Mouse (Mus musculus) yolk sac, embryonic 10.5 days (tissue): ENCODE data around the gene Ebi3.
A peak's percentile ranks its signal among the peaks of the same experiment; 100 is the strongest.
"Not testable (repeated sequence)": the region's sequence is repeated elsewhere in the genome, so short reads cannot be mapped to it uniquely, and the experiment has no call there.

ENCODE experiments used
- DNase-seq: peaks from one replicate; pipeline ENCODE4 v3.0.0-alpha.2; 2017; ENCODE audit warnings: low spot score

Ebi3 gene

DNA sequence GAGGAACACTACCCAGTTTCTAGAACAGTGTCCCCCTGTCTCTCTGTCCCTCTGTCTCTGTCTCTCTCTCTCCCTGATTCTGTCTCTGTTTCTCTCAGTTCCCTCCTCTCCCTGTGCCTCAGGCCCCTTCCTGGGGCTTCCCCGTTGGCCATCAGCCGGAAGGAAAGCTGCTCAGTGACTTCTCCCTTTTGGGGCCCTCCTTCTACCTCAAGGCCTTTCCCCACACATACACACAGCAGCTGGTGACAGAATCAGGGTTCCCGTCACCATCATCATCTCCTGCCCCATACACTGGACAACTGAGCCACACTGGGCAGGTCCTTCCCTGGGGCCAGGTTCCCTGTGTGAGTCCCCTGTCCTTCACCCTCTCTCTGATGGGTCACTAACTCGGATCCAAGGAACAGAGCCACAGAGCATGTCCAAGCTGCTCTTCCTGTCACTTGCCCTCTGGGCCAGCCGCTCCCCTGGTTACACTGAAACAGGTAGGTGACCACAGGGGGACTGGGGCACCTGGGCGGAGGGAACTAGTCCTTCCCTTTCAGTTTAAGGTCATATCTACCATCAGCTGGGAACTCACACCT is at the start of gene Ebi3:
Gene Ebi3 (plus strand): TSS at position 194 of the 581 bp plus-strand sequence.
- no peak for DNase-seq

DNA sequence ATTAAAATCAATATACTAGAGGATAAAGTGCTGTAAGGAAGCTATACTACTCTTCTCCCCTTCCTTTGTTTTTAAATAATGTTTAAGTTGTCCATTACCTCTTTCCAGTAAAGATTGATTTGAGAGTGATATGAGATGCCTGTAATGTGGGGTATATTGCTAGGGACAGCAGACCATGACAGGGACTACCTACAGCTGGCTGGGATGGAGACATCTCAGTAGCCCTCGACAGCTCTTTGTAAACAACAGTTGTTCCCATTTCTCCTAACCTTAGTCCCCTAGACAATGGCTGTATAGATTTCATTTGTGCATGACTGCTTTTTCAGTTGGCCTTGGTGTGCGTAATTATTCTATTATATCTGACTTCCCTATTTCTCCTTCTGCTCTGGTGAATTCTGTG is 49.4 kb upstream of the Ebi3 start:
- no peak for DNase-seq

DNA sequence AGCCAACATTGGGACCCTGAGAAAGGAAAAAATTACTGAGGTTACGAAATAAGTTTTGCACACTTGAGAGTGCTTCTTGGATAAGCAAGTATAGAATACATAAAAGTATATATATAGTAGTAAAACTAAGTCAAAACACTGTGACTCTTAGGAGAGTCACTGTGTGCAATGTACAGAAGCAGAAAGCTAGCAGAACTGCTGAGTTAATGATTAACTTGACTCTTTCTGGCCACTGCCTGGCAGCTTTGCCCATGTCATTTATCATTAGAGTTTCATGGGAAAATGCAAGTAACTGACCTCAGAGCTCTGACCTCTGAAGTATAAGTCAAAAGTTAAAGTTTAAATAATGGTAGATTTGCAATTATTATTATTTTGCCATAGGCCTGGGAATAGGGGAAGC is 48.8 kb upstream of the Ebi3 start:
- DNase-seq = no peak

DNA sequence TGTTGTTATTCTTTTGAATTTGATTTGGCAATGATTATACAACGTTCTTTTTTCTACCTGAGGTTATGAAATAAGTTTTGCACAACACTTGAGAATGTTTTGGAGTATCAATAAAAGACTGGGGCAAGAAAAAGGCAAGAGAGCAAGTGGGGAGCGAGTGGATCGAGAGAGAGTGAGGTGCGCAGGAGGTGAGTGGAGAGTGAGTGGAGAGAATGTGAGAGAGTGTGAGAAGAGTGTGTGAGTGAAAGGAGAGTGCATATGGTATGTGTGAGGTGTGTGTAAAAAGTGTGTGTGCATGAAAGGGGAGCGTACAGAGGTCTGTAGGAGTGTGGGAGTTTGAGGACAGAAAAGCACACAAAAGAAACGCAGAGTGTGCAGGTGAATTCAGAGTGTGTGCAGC is 48.3 kb upstream of the Ebi3 start:
- no peak for DNase-seq

DNA sequence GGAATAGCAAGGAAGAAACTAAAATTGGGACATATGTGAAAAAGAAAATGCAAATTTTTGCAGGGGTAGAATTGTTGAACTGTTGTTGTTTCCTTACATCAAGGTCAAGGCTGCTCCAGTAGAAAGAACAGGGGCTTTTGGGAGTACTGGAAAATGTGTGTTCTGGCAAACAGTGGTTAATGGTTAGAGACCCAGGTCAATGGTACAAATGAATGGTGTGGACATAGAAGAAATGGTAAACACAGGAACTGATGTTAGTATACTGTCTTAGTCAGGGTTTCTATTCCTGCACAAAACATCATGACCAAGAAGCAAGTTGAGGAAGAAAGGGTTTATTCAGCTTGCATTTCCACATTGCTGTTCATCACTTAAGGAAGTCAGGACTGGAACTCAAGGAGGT is 45.8 kb upstream of the Ebi3 start:
- DNase-seq = no peak

DNA sequence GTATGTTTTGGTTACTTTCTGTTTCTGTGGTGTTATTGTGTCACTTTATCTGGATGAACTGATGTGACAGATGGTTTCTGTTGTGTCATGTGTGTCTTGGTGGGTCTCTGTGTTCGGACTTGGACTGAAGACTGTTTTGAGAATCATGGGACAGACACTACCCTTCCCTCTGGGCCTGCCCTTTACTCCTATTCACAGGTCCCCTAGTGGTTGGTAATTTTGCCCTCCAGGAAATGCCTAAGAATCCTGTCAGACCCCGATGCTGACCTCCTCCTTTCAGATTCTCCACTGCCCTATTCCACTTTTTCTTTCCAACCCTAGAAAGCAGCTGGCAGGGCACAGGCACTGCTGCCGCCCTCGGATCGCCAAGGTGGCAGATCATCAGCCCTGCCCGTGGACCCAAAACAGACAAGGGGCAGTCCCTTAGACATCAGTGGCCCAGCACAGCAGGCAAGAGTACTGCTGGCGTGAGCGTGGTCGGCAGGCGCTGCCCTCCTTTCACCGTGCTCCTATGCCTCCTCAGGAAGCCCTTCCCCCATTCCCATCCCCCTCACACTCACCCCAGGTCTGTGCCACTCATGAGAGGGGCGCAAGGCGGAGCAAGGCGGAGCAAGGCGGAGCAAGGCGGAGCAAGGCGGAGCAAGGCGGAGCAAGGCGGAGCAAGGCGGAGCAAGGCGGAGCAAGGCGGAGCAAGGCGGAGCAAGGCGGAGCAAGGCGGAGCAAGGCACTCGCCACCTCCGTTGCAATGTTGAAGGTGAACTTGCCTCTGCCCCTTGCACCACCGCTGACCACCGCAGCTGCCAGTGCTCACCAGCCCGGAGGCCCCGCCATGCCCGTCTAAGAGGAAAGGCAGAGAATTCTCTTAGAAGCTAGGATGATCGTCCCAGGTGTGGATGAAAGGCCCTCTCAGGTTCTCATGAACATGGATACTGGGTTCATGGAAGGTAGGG is 20.6 kb upstream of the Ebi3 start:
- peak; percentile 78 for DNase-seq

DNA sequence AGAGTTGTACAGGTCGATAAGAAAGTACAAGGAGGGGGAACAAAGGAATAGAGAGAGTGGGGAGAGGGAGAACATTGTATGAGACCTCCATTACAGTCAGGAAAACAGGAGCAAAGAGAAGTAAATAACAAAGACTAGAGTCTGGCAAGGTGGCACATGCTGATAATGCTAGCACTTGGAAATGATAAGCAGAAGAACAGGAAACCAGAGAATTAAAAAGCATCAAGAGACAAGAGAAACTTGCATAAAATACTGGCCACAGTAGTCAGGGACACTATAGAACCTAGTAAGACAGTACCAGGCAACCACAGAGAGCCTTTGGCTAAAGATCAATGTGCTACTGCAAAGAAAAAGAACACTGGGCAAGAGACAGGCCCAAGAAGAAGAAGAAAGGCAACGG is 19.8 kb upstream of the Ebi3 start:
- DNase-seq = no peak

DNA sequence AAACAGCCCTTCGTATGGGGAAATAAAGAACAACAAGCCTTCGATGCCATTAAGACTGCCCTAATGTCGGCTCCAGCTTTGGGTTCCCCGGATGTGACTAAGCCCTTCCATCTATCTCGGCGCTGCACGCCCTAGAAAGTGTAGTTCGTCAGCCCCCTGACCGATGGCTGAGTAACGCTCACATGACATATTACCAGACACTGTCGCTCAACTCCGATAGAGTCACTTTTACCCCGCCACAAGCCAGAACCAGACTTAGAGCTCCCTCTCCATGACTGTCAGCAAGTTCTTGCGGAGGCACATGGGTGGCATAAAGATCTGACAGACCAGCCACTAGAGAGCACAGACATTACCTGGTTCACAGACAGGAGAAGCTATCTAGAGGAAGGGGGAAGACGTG is 19.2 kb upstream of the Ebi3 start:
- DNase-seq = no peak

DNA sequence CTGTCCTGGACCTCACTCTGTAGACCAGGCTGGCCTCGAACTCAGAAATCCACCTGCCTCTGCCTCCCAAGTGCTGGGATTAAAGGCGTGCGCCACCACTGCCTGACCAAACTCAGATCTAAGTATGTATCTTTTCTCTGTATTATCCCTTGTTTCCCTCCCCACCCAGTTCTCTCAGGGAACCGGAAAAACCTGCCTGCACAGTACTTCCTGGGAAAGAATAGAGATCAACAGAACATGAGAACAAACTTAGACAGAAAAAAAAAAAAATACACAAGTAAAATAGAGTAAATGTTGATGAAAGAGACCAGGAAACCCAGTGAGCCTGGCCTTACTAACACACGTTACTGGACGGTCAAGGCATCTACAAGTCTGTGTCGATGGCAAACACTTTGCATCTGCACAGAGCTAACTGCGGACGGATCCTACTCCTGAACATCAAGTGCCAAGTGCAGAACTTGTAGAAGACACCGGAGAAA is 8.0 kb upstream of the Ebi3 start:
- not testable (repeated sequence) for DNase-seq

DNA sequence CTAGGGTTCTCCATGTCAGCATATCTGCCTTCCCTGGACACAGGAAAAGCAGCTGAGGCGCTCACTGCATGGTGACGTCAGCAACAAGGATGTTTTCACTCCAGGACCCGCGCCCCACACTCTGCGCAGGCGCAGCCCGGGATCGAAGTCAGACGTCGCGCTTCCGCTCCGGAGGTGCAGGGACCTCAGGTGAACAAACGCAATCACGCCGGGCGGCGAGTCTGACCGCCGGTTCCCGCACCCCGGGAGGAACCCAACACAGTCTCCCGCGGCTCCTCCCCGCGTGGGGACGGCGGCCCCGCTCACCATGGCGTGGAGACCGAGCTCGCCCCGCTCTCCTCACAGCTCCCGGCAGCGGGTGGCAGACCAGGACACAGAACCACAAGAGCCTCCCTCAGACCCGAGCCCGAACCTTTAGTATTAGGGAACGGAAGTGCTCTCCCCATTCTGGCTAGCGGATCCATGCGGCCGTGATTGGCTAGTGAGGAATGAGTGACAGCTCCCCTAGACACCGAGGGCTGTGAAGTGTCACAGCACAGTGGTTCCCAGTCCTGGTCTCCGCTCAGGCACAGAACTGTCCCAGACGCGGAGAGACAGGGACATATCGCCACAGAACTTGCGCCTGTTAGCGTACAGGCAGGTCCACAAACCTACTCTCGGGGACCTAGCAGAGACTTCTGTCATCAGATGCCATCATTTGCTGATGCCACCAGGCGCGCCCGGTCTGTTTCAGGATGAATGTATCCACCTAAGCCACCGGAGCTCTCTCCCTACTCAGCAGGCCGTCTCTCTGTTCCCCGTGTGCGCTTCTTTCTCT is 7.4 kb upstream of the Ebi3 start:
- DNase-seq = peak; percentile 82

DNA sequence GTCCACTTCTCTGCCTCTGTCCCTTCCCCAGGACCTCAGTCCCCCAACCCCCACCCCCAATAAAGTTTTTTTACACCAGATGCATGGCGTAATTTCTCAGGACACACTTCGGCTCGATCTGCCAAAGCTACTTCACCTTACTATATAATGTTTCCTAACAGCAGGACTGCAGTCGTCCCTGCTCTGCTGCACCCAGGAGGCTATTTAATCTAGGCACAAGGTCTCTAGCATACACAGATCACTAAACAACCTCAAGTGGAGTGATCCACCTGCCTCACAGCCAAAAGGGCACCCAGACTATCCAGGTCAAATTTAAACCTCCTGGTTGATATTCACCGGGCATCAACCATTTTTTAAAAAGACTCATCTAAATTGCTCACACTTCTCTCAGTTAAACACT is 6.7 kb upstream of the Ebi3 start:
- no peak for DNase-seq

DNA sequence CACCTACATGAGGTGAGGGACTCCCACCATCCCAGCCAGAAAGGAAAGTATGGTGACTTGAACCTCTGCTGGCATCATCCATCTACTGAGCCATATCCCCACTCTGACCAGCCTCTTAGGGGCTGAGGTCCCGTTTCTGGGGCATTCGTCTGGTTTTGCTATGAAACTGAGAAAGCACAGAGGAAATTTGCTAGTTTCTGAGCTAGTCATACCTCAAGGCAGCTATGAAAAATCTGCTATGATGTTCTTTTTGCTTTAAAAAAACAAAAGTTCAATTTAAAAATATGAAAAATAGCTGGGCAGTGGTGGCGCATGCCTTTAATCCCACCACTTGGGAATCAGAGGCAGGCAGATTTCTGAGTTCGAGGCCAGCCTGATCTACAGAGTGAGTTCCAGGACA is 3.8 kb upstream of the Ebi3 start:
- no peak for DNase-seq

DNA sequence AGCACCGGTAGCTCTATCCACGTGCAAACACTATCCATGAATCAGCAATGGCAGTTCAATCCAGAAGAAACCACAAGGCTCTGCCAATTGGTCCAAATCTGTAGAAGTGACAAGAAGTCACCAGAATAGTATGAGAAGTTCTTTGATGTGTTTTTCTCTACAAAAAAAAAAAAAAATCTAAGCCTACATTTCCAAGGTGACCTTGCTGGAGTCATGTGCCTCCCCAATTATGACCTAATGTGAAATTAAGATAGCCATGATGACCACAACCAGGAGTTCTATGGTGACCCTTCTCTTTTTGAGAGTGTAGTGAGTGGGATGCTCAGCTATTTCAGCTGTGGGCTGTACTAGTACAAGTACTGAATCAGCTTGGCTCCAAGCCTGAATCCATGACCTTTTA is 3.0 kb upstream of the Ebi3 start, which contains the start of gene Zfp119b:
Gene Zfp119b (minus strand): TSS at position 101 of the 400 bp plus-strand sequence.
- no peak for DNase-seq

DNA sequence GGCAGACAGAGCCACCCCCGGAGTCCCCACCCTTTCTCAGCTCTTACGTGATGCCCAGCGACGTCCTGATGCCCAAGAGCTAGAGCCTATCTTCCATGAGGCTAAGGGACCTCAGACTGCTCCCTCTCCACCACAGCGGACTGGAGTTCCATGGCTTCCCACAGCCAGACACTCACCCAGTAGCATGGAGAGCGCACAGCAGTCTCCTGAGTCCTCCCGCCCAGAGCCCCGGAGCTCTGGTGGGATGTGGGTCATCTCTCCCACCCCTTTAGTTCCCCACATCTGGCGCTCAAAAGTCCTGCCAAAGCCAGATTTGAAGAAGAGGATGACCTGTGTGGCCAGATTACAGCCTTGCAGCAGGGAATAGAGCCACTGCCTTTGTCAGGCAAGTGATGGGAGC is 1.8 kb upstream of the Ebi3 start:
- DNase-seq = no peak

DNA sequence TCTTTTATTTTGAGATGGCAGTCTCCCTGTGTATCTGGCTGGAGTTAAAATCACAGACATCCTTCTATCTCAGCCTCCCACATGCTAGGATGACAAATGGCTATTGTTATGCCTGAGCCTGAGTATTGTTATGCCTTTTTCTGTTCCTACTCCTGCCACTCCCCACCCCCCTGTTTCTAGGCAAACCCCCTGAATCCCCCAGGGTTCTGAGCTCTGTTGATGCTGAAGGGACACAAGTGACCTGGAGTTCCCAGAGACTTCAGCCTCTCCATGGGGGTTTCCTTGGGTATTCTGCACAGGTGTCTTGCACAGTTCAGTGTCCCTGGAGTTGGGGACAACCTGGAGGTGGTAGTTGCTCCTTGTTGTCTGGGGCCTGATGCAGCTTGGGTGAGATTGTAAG is 399 bp upstream of the Ebi3 start:
- no peak for DNase-seq

DNA sequence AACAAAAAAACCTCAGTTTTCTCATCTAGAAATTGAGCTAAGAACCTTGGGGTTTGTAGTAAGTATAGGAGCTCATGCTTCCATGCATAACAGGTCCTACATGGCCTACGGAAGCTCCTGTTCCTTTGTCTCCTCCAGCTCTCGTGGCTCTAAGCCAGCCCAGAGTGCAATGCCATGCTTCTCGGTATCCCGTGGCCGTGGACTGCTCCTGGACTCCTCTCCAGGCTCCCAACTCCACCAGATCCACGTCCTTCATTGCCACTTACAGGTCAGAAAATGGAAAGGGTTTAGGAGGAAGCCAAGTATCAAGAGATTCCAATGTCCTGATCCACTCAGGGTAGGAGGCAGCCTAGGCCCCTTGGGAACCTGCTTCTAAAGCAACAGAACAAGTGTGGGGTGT is 1.3 kb downstream of the Ebi3 start:
- DNase-seq = no peak

DNA sequence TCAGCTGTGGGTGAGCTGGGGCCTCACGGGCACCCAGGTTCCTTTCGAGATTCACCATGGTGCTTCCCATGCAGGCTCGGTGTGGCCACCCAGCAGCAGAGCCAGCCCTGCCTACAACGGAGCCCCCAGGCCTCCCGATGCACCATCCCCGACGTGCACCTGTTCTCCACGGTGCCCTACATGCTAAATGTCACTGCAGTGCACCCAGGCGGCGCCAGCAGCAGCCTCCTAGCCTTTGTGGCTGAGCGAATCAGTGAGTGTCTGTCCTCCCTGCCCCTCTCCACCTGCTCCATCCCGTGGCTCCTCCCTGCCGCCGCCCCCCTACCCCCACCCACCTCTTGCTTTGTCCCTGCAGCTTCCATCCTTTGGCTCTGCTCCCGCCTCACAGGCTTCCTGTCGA is 1.8 kb downstream of the Ebi3 start:
- DNase-seq = no peak

DNA sequence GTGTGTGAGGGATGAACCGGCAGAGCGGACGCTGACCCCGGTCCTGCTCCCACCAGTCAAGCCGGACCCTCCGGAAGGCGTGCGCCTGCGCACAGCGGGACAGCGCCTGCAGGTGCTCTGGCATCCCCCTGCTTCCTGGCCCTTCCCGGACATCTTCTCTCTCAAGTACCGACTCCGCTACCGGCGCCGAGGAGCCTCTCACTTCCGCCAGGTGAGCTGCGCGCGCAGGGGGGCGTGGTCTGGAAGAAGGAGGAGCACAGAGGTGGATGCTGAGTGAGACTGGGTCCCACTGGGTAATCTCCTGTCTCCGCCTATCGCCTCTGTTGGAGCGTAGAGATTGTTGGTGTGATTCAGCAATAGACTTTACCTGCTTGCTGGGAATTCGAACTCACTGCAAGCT is 3.7 kb downstream of the Ebi3 start:
- peak; percentile 86 for DNase-seq

DNA sequence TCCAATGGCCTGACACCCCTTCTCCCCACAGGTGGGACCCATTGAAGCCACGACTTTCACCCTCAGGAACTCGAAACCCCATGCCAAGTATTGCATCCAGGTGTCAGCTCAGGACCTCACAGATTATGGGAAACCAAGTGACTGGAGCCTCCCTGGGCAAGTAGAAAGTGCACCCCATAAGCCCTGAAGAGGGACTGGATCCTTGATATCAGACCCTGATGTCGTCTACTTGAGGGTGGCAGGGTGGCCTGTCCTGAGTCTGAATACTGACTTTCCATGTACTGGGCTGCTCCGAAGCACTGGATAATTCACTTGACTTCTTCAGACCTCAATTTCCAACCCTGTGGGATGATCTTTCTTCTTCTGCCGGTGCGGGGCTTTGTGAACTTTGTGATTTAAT is 4.2 kb downstream of the Ebi3 start:
- DNase-seq = no peak

DNA sequence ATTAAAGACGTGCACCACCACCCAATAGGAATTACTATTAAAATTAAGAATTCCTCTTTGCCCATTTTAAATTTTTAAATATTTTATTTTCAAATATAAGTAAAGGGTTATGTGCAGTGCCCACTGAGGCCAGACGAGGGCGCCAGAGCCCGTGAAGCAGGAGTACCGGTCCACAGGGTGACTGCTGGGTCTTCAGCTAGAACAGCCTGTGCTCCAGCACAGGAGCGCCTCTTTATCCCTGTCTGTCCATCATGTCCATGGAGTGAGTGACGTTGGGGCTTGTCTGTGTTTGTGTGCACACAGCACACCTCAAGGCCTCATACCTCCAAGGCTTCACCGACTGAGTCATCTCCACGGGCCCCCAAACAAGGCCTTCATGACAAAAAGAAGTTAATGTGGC is 4.7 kb downstream of the Ebi3 start:
- peak; percentile 55 for DNase-seq

DNA sequence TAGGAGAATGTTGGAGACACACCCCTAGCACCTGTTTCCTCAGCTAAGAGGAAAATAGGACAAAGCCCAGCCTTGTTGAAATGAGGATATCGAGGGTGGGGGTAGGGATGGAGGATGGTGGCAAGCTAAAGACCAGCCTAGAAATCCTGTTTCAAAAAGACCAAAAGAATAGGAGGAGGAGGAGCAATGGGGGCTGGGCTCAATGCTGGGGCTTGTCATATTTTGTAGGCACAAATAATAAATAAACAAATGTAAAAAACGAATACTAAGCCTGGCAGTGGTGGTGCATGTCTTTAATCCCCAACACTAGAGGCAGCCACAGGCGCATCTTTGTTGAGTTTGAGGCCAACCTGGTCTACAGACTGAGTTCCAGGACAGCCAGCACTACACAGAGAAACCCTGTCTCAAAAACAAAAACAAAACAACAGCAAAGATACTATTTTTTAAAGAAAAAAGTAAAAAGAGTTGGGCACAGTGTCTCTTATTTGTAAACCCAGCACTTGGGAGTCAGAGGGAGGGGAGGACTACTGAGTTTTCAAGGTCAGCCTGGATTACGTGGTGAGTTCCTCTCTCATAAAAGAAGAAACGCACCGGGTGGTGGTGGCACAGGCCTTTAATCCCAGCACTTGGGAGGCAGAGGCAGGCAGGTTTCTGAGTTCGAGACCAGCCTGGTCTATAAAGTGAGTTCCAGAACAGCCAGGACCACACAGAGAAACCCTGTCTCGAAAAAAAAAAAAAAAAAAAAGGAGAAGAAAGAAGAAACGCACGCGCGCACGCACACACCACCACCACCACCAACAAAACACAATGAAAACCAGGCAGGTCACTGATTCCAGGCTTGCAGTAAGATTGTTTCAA is 5.5 kb downstream of the Ebi3 start:
- DNase-seq = no peak

DNA sequence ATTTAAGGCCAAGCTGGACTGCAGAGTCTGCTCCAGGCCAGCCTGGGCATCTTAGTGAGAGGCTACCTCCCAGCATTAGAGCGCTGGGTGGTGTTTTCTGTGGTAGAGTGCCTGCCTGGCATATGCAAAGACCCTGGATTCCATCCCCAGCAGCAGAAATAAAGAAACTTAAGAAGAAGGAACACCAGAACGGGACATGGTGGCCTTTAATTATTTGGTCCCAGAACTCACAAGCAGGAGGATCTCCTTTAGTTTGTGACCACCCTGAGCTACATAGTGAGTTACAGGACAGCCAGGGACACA is 6.1 kb downstream of the Ebi3 start:
- no peak for DNase-seq
